Mouse (Mus musculus): ENCODE data around the gene Pcyt2.

Pcyt2 gene

DNA sequence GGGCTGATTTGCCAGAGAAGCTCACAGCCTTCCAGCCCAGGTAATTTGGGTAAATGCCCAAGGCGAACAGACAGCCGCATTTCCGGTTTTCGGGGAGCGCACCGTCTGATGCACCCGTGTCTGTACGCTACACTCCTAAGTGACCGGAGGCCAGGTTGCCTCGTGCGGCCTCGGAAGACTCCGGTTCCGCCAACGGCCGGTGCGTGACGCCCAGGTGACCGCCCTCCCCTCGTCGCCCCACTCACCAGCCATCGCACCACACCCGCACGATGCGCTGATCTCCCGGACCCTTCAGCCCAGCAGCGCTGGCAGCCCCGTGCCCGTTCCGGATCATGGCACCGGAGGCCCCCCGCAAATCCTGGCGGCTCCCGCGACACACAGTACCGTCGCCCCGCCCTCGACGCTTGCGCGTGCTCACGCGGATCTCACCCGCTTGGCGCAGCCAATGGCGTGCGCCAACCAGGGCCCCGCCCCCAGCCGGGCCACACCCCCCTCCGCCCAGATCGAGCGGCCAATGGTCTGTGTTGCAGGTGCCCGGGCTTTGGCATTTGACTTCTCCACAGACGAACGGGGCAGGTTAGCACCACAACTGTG, at the start of gene Pcyt2:
Gene Pcyt2 (minus strand): TSS at position 418 of the 594 bp plus-strand sequence.
- peak; percentile 91 to 96 for DNase-seq (ENCODE audit: low spot score in 2 of 2)

DNA sequence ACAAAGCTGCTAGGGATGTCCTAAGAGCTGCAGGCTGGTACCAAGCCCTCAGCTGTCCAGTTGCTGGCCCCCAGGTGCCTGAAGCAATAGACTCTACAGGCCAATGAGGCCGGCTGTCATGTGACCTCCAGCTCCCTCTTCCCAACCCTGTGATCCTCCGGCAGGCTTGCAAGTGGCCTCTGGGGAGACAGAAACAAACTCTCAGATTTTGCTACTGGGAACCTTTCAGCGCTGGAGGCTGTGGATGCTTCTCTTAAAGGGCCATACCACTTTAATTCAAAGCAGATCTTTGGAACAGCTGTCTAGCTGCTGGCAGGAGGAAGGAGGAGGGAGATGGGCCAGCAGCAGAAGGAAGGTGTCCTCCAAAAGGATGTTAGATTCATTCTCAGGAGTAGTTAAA, 48.9 kb upstream of the Pcyt2 start:
- DNase-seq (ENCODE audit: low spot score in 2 of 2), result no peak

DNA sequence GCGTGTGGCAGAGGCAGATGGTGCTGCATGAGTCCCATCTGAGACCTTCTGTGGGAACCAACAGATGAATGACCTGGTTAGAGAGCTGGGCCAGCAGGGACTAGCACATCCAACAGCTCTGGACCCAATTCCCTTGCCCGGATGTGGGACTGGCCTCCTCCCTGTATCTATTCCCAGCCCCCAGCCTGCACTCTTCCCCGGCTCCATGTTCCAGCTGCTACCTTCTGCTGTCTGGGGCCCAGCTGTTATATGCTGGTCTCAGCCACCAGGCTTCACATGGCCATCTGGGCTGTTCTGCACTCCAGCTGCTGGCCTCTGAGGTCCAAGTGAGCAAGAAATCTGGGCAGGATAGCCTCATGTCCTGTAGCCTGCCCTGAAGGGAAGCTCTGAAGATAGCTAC, 47.7 kb upstream of the Pcyt2 start:
- no peak for DNase-seq (ENCODE audit: low spot score in 2 of 2)

DNA sequence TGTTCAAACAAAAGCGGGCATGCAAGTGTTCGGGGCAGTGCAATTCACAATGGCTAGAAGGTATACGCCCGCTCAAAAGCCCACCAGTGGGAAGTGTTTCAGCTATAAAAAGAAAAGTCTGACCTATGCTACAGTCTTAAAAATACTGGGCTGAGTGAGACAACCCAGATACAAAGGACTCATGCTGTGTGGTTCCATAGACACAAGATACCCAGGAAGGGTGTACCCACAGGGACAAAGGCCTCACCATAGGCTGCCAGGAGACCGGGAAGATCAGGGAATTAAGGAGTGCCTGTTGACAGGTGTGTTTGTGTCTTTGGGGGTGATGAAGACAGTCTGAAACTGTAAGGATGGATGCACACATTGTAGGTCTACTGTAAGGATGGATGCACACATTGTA, 46.0 kb upstream of the Pcyt2 start:
- DNase-seq (ENCODE audit: low spot score in 2 of 2), result no peak

DNA sequence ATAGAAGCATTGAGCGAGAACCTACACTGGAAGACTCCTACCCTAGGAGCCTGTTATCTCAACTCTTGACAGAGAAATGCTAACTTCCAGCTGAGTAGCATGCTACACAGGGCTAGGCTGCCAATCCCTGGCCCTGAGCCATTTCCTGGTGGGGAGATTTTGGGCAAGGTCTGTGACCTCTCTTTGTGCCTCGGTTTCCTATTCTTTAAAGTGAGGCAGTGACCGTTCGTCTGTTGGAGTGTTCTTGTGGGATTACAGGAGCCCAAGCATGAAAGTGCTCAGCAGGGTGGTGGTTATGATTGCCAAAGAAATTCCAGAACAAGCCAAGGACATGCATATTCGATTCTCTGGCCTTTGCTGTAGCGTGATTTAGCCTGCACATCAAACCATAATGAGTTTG, 45.0 kb upstream of the Pcyt2 start:
- DNase-seq (ENCODE audit: low spot score in 2 of 2), result no peak

DNA sequence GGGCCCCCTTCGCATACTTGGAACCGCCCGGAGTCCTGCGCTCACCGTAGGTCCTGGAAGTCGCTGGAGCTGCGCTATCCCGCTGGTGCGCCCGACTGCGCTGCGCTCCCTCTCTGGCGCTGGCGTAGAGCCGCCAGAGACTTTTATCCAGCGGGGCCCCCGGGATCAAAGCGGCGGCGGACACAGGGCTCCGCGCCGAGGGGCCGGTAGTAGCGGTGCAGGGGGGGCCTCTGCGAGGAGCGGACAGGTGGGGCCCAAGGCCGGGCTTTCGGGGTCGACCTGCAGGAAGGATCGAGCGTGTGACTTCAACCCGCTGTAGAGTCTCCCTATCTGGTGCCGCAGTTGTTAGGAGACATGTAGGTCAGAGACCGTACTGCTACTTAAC, 43.3 kb upstream of the Pcyt2 start, which contains the start of gene Notum:
Gene Notum (minus strand): TSS at position 100 of the 385 bp plus-strand sequence.
- DNase-seq (ENCODE audit: low spot score in 2 of 2), result no peak

DNA sequence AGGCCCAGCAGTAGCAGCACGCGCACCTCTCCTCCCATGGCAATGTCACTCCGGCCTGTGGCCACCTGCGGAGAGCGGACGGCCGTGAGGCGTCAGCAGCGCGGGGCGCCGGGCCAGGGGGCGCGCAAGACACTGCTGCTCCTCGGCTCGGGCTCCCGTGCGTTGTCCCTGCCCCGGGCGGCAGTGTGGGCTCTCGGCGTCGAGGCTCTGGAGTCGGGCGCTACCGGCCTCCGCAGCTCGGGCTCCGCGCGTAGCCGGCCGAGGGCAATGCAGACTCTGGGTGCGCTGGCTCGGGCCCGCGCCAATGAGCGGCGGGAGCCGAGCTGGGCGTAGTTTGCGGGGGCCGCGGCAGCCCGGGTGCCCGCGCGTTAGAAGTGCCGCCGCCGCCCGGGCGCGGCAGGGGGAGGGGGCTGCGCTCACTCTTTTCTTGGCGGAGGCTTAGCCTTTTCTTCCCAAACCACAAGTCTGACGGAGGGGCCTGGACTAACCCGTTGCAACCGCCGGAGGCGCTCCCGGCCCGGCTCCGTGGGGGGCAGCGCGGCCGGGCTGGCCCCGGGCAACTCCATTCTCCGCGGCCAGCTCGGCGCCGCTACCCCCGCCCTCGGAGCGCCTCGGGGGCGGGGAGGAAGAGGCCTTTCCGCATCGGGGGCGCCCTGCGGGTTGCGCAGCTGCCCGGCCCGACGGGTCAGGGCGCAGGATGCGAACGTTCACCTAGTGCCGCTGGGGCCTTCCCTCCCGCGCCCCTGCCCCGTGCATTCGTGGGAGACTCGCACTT, 42.8 kb upstream of the Pcyt2 start:
- peak in 1 of 2 experiments; percentile 41 for DNase-seq (ENCODE audit: low spot score in 2 of 2)

DNA sequence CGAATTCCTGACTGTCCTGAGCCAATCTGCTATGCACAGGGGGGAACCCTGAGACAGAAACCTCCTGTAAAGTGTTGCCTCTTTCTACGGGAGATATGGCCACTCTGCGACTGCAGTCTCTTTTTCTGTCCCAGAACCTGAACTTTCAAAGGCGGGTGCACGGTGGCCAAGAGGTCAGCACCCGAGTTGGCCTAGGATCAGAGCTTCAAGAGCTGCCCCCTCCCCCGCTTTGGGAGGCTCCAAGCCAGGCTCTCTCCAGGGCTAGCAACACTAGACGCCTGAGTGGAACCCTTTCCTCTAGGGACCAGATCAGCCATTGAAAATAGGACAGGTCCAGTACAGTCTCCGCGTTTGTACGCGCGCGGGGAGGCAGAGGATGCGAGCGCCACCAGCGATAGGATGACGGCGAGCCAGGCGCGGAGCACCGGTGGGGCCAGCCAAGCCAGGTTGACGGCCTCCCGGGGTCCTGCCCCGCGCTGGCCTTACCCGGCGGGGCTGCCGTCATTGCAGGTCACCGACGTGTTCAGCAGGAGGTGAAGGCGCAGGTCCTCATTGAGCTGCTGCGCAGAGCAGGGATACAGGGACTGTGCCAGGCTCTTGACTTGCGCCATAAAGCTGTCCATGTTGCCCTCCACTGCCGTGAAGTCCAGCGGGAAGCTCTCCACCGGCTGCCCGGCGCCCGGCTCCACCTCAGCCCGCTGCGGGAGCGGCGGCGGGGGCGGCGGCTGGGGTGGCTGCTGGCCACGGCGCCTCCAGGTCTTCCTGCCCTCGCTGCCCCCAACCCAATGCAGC, 42.0 kb upstream of the Pcyt2 start:
- DNase-seq (ENCODE audit: low spot score in 2 of 2), result peak in 1 of 2 experiments; percentile 28

DNA sequence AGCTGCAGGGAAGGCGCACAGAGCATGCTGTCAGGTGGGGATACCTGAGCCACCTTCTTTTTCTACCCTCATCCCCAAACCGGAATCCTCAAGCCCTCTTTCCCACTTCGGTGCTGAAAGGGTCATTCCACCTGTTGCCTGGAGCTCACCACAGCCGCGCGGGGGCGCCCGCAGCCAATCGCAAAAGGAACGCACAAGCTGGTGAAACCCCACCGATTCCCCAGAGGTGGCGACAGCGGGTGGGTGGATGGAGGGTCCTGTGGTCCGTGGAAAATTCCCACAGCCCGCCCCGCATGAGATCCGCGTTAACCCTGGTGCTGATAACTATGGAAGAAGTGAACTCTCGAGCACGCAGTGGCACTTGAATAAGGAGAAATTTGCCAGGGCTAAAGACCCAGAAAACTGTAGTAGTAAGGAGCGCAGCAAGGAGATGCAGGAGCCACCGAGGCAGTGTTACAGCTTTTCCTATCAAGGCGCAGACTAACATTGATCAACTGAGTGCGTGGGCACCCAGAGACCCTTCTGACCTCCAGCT, 41.2 kb upstream of the Pcyt2 start:
- DNase-seq (ENCODE audit: low spot score in 2 of 2), result peak; percentile 69 to 86

DNA sequence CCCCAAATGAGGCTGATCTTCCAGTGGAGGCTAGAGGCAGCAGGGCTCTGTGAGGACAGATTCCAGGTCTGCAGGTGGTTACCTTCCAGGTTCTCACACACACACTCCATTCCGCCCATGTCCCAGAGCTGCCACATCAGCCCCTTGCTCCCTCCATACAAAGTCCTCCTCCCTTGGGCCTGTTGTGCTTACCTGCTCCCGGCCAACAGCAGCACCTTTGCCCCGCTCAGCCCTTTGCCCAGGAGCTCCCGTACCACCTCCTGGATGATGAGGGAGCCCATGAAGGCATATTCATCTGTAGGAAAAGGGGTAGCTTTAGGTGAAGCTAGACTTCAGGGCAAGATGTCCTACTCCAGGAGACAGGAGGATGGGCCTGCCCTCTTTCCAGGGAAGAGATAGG, 39.6 kb upstream of the Pcyt2 start:
- DNase-seq (ENCODE audit: low spot score in 2 of 2), result peak in 1 of 2 experiments; percentile 12

DNA sequence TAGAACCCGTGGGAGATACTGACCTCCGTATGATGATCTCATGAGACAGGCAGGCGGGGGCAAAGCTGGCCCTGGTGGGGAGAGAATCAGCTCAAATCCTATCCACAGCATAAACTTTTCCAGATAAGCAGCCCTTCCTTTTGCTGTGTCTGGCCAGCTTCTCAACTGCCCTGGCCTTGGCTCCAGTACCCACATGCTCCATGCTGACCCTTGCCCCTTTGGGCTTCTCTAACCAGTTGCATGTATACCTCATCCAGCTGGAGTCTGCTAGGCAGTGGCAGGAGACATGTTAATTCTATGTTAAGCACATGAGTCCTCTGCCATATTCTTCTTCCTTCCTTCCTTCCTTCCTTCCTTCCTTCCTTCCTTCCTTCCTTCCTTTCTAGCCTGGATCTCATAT, 37.0 kb upstream of the Pcyt2 start:
- DNase-seq (ENCODE audit: low spot score in 2 of 2), result no peak

DNA sequence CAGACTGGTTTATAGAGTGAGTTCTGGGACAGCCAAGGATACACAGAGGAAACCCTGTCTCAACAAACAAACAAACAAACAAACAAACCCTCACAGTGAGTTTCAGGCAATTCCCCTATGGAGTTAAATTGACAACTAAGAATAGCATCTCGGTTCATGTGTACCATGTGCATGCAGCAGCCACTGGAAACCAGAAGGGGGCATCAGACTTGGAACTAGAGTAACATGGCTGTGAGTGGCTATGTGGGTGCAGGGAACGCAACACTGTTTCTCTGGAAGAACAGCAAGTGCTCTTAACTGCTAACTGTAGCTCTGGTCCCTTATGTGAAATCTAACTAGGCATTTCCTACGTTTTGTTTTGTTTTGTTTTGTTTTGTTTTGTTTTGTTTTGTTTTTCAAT, 34.1 kb upstream of the Pcyt2 start:
- peak in 1 of 2 experiments; percentile 13 for DNase-seq (ENCODE audit: low spot score in 2 of 2)

DNA sequence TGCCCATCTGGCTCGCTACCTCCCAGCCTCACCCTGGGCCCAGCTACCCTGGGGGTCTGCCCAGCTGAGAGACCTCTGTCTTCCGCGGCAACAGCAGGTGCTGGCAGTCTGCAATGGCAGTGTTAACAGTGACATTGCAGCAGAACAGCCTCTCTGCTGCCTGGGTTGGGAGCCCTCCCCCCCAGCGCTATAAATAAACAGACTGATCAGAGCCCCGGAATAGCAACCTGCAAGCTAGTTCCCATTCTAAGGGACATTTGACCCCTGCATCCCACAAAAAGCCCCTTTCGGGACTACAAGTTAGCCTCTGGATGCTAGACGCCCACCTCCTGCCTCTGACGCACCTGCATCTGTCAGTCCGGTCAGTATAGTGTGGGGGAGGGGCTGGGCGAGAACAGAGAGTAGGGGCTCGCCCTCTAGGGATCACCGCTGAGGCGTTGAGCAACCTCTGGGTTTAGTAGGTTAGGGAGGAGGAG, 30.3 kb upstream of the Pcyt2 start, which contains the start of gene Myadml2:
Gene Myadml2 (minus strand): TSS at position 158 of the 476 bp plus-strand sequence.
- peak; percentile 23 to 49 for DNase-seq (ENCODE audit: low spot score in 2 of 2)

DNA sequence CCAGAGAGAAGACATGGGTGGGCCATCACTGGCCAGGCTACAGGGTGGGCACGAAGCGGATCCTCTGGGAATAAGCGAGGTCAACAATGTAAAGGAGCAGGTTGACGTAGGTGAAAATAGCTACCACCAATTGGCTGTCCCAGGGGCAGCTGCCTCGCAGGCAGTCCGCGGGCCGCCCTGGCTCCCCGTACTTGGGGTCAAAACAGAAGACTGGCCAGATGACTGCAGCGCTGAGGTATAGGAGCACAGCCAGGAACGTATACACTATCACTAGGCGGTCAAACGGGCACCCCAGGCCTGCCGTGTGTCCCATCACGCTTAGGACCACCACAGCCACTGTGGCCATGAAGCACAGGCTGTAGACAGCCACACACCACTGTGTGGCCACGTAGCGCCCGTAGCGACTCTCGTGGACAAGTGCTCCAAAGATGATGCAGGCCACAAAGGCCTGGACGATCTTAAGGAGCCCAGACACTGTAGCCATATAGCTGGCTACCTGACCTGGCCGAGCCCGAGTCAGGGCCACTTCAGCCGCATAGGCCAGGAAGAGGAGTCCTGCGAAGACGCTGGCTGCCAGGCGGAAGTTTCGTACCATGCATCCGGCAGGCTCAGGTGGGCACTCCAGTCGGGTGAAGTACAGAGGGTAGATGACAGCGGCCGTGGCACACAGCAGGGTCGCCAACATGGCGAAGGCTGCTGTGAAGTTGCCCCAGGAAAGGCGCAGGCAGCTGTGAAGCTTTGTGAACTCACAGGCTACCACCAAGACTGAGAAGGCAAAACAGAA, 29.5 kb upstream of the Pcyt2 start:
- peak in 1 of 2 experiments; percentile 22 for DNase-seq (ENCODE audit: low spot score in 2 of 2)

DNA sequence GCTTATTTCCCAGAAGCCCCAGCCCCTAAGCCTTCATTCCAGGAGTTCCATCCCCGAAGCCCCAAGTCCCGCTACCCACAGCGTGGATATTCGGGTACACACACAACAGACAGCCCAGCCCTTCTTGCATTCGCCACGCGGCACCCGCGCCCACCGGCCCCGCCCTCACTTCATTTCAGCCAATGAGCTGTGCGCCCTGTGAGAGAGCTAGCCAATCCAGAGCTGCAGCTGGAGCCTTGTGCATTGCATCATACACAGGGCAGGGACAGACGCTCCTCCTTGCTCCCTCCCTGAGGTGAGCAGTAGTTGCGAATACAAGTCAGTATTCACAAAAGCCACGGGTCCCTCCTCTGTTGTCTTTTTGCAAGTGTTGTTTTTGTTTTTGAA, 25.9 kb upstream of the Pcyt2 start, which contains the start of gene Pycr1:
Gene Pycr1 (minus strand): TSS at position 169 of the 387 bp plus-strand sequence.
- DNase-seq (ENCODE audit: low spot score in 2 of 2), result peak; percentile 91 to 94

DNA sequence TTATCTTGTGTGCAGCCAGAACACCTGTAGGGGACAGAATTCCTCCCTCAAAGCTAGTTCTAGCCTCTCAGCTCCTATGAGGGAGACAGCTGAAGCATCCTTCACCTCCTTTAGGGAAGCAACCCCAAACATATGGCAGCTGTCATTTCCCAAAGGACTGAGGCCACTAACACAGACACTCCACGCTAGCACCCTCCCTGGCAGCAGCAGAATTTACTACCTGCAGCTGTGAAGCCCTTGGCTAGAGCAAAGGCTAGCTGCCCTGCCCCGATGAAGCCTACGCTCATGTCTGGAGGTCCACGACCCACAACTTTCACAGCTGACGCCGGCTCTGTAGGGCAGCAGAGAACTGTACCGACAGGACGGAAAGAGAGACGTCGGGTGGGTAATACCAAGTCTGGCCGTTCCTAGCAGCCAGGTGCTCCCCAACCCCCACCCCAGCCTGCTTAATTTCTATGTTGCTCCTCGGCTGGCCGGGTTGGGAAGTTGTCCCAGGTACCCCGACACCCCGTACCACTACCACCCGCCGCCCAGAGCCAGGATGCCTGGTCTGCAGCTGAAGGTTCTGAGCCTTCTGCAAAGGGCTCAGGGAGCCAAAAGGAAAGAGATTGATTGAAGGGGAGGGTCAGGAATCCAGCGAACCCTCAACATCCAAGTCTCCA, 25.3 kb upstream of the Pcyt2 start:
- DNase-seq (ENCODE audit: low spot score in 2 of 2), result no peak

DNA sequence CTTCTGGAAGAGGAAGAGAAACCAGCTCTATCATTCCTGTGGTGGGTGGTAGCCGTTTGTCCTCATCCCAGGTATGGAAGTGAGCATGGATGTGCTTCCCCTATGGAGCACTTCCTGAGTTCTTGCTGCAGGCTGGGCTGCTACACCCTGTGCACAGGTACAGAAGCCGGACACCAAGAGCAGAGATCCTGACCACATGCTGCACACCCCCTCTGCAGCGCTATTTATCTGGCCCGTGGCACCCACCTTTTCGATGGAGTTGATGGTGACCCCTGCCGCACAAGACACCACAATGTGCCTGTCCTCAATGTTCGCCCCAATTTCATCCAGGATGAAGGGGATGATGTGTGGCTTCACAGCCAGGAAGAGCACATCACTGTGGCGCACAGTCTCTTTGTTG, 24.1 kb upstream of the Pcyt2 start:
- no peak for DNase-seq (ENCODE audit: low spot score in 2 of 2)

DNA sequence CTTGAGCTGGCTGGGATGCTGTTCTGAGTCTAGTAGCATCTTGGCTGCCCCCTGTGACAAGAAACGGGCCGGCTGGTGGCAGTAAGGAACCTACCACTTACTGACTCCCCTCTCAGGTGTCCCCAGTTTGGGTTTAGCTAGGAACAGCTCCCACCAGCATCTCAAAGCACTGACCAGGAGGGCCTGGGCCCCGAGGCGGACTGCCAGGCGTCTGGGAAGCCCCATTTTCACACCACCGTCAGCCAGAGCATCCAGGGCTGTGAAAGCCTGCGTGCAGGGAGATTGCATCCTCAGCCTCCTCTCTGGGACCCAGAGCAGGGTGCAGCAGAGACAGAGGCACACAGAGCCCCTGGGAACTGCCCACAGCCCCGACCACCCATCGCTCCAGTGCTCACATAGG, 23.5 kb upstream of the Pcyt2 start:
- DNase-seq (ENCODE audit: low spot score in 2 of 2), result no peak

DNA sequence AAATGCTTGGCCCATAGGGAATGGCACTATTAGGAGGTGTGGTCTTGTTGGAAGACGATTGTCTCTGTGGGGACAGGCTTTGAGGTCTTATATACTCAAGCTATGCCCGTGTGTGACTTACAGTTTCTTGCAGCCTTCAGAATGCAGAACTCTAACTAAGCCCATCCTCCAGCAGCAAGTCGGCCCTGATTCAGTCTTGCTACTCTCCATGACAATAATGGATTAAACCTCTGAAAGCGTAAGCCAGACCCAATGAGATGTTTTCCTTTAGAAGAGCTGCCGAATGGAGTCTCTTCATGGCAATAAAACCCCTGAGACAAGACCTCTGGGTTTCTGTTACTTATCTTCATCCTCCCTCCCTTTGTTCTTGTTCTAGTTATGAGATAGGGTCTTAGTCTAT, 17.1 kb upstream of the Pcyt2 start:
- no peak for DNase-seq (ENCODE audit: low spot score in 2 of 2)

DNA sequence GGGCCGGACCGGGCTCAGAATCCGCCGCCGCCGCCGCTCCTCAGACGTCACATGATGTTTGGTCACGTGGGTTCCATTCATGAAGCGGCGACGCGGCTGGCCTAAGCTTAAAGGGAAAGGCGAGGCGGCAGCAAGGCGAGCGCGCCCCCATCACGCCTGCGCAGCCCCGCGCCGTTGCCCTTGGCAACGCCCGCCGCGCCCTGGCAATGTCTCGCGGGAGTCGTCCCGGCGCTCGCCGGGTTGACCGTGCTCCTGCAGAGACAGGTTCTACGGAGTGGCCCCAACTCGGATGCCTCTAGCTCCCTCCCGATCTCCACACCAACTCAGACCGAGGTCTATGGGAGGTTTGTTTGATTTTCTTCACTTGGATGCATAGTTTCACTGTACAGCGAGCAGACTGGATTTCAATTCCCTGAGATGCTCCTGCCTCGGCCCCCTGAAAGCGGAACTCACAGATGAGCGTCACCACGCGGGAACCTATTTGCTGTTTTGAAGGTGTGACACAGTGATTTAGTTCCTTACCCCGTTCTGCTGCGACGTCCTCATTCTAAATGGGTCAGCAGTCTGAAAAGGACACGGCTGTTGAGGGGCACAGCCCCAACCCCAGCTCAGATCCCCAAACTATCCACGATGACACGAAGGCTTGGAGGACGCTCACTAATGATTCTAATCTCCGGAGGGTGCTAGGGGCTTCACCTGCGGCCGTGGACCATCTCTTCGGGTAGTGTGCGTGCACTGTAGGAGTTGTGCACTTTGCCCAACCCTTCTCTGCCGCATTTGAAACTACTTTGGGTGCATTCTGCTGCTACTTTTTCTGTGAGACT, 16.0 kb upstream of the Pcyt2 start, which contains the start of gene Mafg:
Gene Mafg (minus strand): TSS at position 81 of the 824 bp plus-strand sequence.
- DNase-seq (ENCODE audit: low spot score in 2 of 2), result peak; percentile 84 to 92

Data from spleen, postnatal 10 days (tissue).